Mouse (Mus musculus) thymus, adult 2 months (tissue): ENCODE measurements around the gene Vps53. TPM values are rescaled to one million over a fixed set of nuclear protein-coding genes. Genes with fewer than 3 reads are reported as not detected.

Source experiments
- DNase-seq: peaks from one replicate; pipeline ENCODE4 v3.0.0; 2021
- H3K27ac ChIP-seq: fragments of 200-500 bp; 2 replicates; pipeline ENCODE4 v1.5.1; 2012; ENCODE audit warnings: low read length, control low read depth; ENCODE audit not compliant: control insufficient read depth, insufficient read depth
- H3K27me3 ChIP-seq: fragments of 200-500 bp; 2 replicates; pipeline ENCODE4 v1.6.1; 2012; ENCODE audit warnings: mild to moderate bottlenecking, low read length, moderate library complexity, mixed read lengths; ENCODE audit not compliant: control insufficient read depth, insufficient read depth
- H3K36me3 ChIP-seq: fragments of 200-500 bp; 2 replicates; pipeline ENCODE4 v1.6.1; 2012; ENCODE audit warnings: mild to moderate bottlenecking, low read length, moderate library complexity; ENCODE audit not compliant: control insufficient read depth, insufficient read depth
- H3K4me1 ChIP-seq: fragments of 200-500 bp; replicated peaks from 2 replicates; pipeline ENCODE4 v1.6.1; 2012; ENCODE audit warnings: low read length; ENCODE audit not compliant: control insufficient read depth, insufficient read depth
- H3K4me3 ChIP-seq: fragments of 200-500 bp; 2 replicates; pipeline ENCODE4 v1.5.1; 2012; ENCODE audit warnings: mild to moderate bottlenecking, low read length, control low read depth, moderate library complexity; ENCODE audit not compliant: control insufficient read depth, insufficient read depth
- CTCF ChIP-seq: fragments of 200-500 bp; IDR thresholded peaks from 2 replicates; pipeline ENCODE4 v1.5.1; 2012; ENCODE audit warnings: mild to moderate bottlenecking, control low read depth, low read length, moderate library complexity, borderline replicate concordance; ENCODE audit not compliant: control insufficient read depth, poor library complexity, insufficient read depth; ENCODE audit errors: extremely low read depth
- POLR2A ChIP-seq: fragments of 200-500 bp; IDR thresholded peaks from 2 replicates; pipeline ENCODE4 v1.6.1; 2012; ENCODE audit warnings: mild to moderate bottlenecking, low read length, control low read depth, moderate library complexity; ENCODE audit not compliant: control insufficient read depth, poor library complexity, insufficient read depth; ENCODE audit errors: extremely low read depth
- WGBS: fragments of 180-500 bp; shearing (Covaris S2); methylation state at CpG from one replicate; pipeline ENCODE4 v1.1.7; 2018; 5-methylcytosine and 5-hydroxymethylcytosine counted together
- polyA plus RNA-seq: library from polyadenylated mRNA; depleted of rRNA; stranded (reverse); fragments of >200 nt; gene quantifications from 2 replicates; pipeline ENCODE4 v1.2.3, GENCODE M21; 2012

The Vps53 gene
- polyA plus RNA-seq, 1 experiment = 33.7 TPM

DNA sequence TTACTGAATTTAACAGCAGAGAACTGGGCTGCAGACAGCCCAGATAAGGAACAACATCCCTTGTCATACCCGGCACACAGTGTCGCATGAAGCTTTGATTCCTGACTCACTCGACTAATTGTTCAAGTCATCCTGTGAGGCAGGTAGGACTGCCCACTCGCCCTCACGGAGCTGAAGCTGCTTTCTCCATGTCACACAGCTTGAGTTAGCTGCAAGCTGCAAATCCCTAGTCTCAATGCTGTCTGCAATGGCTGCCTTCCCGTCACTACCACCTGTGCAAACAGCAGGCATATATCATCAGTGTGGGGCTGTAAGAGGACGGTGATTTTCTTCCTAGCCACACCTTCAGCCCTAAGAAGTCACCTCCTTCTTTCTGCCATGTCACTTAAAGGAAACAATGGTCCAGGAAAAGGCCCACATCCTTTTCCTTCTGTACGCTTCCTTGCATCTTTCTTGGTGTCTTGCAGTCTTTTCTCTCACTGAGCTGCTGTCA, 17.6 kb upstream of the Vps53 start:
- 92% methylated on average over 8 of the region's 8 CpGs for WGBS
- TF ChIP-seq CTCF (no peak), POLR2A (no peak)

GRCm38 (mm10) chr11:76196275-76196976, 17.0 kb upstream of the Vps53 start:
- TF ChIP-seq CTCF = no peak
- no peak for TF ChIP-seq POLR2A
- H3K27me3 ChIP-seq = no peaks in the 10 kb centered on the region
- no peaks in the 10 kb centered on the region for H3K36me3 ChIP-seq
- DNase-seq = no peak
- H3K4me3 ChIP-seq = no peak overlapping the region
- no peak overlapping the region for H3K27ac ChIP-seq
- no peaks in the 10 kb centered on the region for H3K4me1 ChIP-seq
- WGBS = 88% methylated on average over 8 of the region's 8 CpGs

More for the DNA sequence above, 17.6 kb upstream of the Vps53 start:
- H3K27ac ChIP-seq = no peak overlapping the region
- H3K27me3 ChIP-seq = peaks cover 5% of the 10 kb centered on the region; the same call in 1 of the 2 replicates
- peaks cover 4% of the 10 kb centered on the region for H3K4me1 ChIP-seq
- H3K36me3 ChIP-seq = no peaks in the 10 kb centered on the region
- no peak overlapping the region for H3K4me3 ChIP-seq
- no peak for DNase-seq

DNA sequence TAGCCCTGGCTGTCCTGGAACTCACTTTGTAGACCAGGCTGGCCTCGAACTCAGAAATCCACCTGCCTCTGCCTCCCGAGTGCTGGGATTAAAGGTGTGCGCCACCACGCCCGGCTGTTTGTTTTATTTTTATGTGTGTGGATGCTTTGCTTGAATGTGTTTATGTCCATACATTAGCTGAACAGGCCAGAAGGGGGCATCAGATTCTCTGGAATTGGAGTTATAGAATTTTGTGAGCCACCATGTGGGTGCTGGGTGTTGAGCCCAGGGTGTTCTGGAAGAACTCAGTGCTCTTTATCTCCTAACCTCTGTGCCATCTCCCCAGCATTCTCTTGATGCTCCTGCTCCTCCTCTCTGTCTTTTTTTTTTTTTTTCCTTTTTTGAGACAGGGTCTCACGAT, 7.5 kb upstream of the Vps53 start:
- H3K4me3 ChIP-seq = no peak overlapping the region
- H3K27ac ChIP-seq = no peak overlapping the region
- 97% methylated on average over 6 of the region's 6 CpGs for WGBS
- H3K27me3 ChIP-seq = no peaks in the 10 kb centered on the region
- DNase-seq = peak; percentile 3
- TF ChIP-seq CTCF = no peak
- TF ChIP-seq POLR2A = no peak
- H3K4me1 ChIP-seq = no peaks in the 10 kb centered on the region
- no peaks in the 10 kb centered on the region for H3K36me3 ChIP-seq

GRCm38 (mm10) chr11:76183745-76184144, 4.3 kb upstream of the Vps53 start:
- H3K27me3 ChIP-seq = no peaks in the 10 kb centered on the region
- no peak for DNase-seq
- H3K4me3 ChIP-seq = no peak overlapping the region
- H3K4me1 ChIP-seq = peaks cover 6% of the 10 kb centered on the region
- no peak overlapping the region for H3K27ac ChIP-seq
- WGBS = 78% methylated on average over 4 of the region's 4 CpGs
- TF ChIP-seq POLR2A = no peak
- TF ChIP-seq CTCF = no peak
- no peaks in the 10 kb centered on the region for H3K36me3 ChIP-seq

GRCm38 (mm10) chr11:76180146-76180540, 696 bp upstream of the Vps53 start:
- WGBS = 24% methylated on average over 7 of the region's 7 CpGs
- no peaks in the 10 kb centered on the region for H3K27me3 ChIP-seq
- TF ChIP-seq POLR2A (no peak), CTCF (no peak)
- peak overlapping the region; percentile 97 for H3K4me3 ChIP-seq
- no peak overlapping the region for H3K27ac ChIP-seq
- no peak for DNase-seq
- 0 out of 2 replicates have a peak, but pooled peaks cover 3% of the 10 kb centered on the region for H3K36me3 ChIP-seq
- peaks cover 9% of the 10 kb centered on the region for H3K4me1 ChIP-seq

DNA sequence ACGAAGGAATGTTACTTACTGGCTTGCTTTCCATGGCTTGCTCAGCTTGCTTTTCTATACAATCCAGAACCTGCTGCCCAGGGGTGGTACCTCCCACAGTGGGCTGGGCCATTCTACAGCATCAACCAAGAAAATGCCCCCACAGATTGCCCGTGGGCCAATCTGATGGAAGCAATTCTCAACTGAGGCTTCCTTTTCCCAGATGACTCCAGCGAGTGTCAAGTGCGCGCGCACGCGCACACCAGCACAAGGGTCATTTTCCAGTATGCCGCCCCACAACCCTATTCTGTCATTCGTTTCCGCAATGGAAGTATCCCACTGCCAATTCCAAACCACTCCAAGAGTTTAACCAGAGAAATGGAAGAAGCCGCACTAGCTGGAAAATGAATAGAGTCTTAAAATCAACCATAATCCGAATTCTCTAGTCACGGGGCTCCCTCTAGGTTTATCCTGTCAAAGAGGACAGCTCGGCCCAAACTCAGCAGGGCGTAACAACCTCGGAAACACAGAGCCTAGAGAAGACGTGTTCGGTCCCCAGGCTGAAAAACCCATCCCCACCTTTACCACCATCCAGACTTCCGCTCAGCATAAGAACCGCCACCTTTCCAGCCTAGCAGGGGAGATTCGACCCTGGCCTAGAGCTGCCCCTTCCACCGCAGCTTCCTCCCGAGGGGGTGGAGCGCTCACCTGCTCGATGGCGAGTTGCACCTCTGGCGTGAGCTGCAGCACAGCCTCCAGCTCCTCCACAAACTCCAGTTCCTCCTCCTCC, 537 bp downstream of the Vps53 start:
- H3K27me3 ChIP-seq = no peaks in the 10 kb centered on the region
- H3K4me1 ChIP-seq = peaks cover 9% of the 10 kb centered on the region
- DNase-seq = peak; percentile 17
- peak overlapping the region; percentile 97 for H3K4me3 ChIP-seq
- peak overlapping the region; percentile 41 for H3K27ac ChIP-seq
- TF ChIP-seq POLR2A (no peak), CTCF (no peak)
- H3K36me3 ChIP-seq = peaks cover 6% of the 10 kb centered on the region
- WGBS = 2% methylated on average over 28 of the region's 28 CpGs
